Mouse (Mus musculus) heart, embryonic 12.5 days (tissue): ENCODE data around the gene Hspa14. TPM values are rescaled to one million over a fixed set of nuclear protein-coding genes. Genes with fewer than 3 reads are reported as not detected.

Source experiments
- polyA plus RNA-seq: library from polyadenylated mRNA; unstranded; fragments of >200 nt; fragmentation: Nextera tagmentation; extraction: Ambion mirVana; gene quantifications from 2 replicates; pipeline ENCODE4 v1.2.1, GENCODE M21; 2016

The Hspa14 gene
- polyA plus RNA-seq, 1 experiment from 2014 or later: 85.9 TPM

Other genes with a start within 250 kb of the Hspa14 start
- gene Nmt2, start 228.6 kb downstream of the Hspa14 start, polyA plus RNA-seq: 36.1 and 36.5 TPM in 2 replicates
- gene Rpp38, start 180.2 kb downstream of the Hspa14 start, polyA plus RNA-seq: 12.6 and 13.7 TPM in 2 replicates
- 0.53 and 0.72 TPM in 2 replicates for gene Acbd7, start 176.6 kb downstream of the Hspa14 start, polyA plus RNA-seq
- gene Olah, start 115.6 kb downstream of the Hspa14 start, polyA plus RNA-seq: not detected in 2 replicates
- not detected in 2 replicates for gene Meig1, start 90.2 kb downstream of the Hspa14 start, polyA plus RNA-seq
- 4.4 and 4.6 TPM in 2 replicates for gene Dclre1c, start 88.7 kb downstream of the Hspa14 start, polyA plus RNA-seq
- gene Suv39h2, start 37.8 kb downstream of the Hspa14 start, polyA plus RNA-seq: 11.6 and 11.9 TPM in 2 replicates
- gene Gm45902, start within 50 bp of the Hspa14 start, polyA plus RNA-seq: 6.4 and 7.3 TPM in 2 replicates
- gene Cdnf, start 216 bp upstream of the Hspa14 start, polyA plus RNA-seq: 0.18 and 0.24 TPM in 2 replicates
- 32.5 and 34.7 TPM in 2 replicates for gene Fam107b, start 57.7 kb upstream of the Hspa14 start, polyA plus RNA-seq